Mouse (Mus musculus) liver, embryonic 14.5 days (tissue): Measurements from ENCODE around the gene Xntrpc.

Source experiments
- CTCF ChIP-seq: IDR thresholded peaks from 2 replicates; pipeline ENCODE4 v1.5.1; 2016; ENCODE audit warnings: antibody characterized with exemption, low read depth, control low read depth
- EP300 ChIP-seq: IDR thresholded peaks from 2 replicates; pipeline ENCODE4 v1.6.1; 2016; ENCODE audit warnings: antibody characterized with exemption, low read depth

GRCm38 (mm10) chr7:102081784-102082183, 16.3 kb downstream of the Xntrpc start:
- TF ChIP-seq CTCF (no peak), EP300 (no peak)
